Mouse (Mus musculus): ENCODE data around the gene Etnk2.

The Etnk2 gene

GRCm38 (mm10) chr1:133370352-133370751 is 7.0 kb downstream of the Etnk2 start:
- no peak for TF ChIP-seq POU5F1 (IDR thresholded peaks at IDR 0.05; ENCODE audit: borderline replicate concordance, low read length)
- no peak for TF ChIP-seq NANOG (IDR thresholded peaks at IDR 0.05; ENCODE audit: borderline replicate concordance, low read length)
- no peak for TF ChIP-seq CTCF (conservative IDR thresholded peaks at IDR 0.05; ENCODE audit: low read length)
- peaks cover 14% of the 10 kb centered on the region for H3K27me3 ChIP-seq (ENCODE audit: insufficient read depth, low read length)
- H3K9me3 ChIP-seq (ENCODE audit: low read length) = no peaks in the 10 kb centered on the region
- H3K4me1 ChIP-seq (replicated peaks; ENCODE audit: low read depth, low read length) = peaks cover 58% of the 10 kb centered on the region
- H3K4me3 ChIP-seq (replicated peaks; ENCODE audit: low read length) = no peak overlapping the region
- H3K36me3 ChIP-seq (ENCODE audit: insufficient read depth, low read length) = 0 out of 2 replicates have a peak, but pooled peaks cover 2% of the 10 kb centered on the region

DNA sequence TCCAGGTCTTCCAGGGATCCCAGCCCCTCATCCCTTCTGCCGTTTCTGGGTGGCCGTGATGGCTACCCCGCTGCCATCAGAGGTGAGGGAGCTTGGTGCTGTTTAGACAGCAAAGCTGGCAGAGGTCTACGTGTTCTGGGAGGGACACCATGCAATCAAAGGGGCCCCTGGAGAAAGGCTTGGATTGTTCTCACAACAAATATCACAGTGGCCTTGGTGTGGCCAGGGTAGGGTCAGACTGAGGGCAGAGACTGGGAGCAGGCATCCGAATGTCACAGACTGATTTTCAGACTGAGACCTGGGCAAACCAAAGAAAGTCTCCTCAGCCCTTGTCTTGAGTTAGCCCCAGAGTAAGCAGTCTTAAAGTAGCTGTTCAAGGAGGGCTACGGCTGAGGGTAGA is 8.1 kb downstream of the Etnk2 start:
- no peak for TF ChIP-seq NANOG (IDR thresholded peaks at IDR 0.05; ENCODE audit: borderline replicate concordance, low read length)
- no peak for TF ChIP-seq POU5F1 (IDR thresholded peaks at IDR 0.05; ENCODE audit: borderline replicate concordance, low read length)
- TF ChIP-seq CTCF (conservative IDR thresholded peaks at IDR 0.05; ENCODE audit: low read length) = no peak
- Histone ChIP-seq H3K4me1 (replicated peaks; ENCODE audit: low read depth, low read length) (peaks cover 53% of the 10 kb centered on the region), H3K27me3 (ENCODE audit: insufficient read depth, low read length) (peaks cover 3% of the 10 kb centered on the region; the same call in 1 of the 2 replicates), H3K9me3 (ENCODE audit: low read length) (no peaks in the 10 kb centered on the region), H3K4me3 (replicated peaks; ENCODE audit: low read length) (no peak overlapping the region), H3K36me3 (ENCODE audit: insufficient read depth, low read length) (no peaks in the 10 kb centered on the region)

DNA sequence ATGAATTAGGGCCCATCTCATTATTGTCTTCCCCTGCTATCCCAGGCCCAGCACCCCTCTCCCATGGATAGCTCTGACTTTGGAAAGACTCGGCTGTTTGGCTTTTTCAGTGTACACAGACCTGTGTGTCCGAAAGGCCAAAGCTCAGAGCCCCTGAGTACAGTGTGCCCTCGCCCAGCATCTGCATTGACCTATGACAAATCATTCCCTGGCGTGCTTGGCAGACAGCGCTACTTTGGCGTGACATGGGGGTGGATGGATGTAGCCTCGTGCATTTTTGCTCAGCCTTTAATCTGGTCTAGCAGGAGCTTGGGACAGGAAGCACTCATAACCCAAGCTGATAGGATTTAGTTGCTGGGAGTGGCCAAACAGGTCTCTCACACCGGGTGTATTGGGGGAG is 8.7 kb downstream of the Etnk2 start:
- no peak for TF ChIP-seq POU5F1 (IDR thresholded peaks at IDR 0.05; ENCODE audit: borderline replicate concordance, low read length)
- TF ChIP-seq NANOG (IDR thresholded peaks at IDR 0.05; ENCODE audit: borderline replicate concordance, low read length) = no peak
- TF ChIP-seq CTCF (conservative IDR thresholded peaks at IDR 0.05; ENCODE audit: low read length) = no peak
- Histone ChIP-seq H3K9me3 (ENCODE audit: low read length) (no peaks in the 10 kb centered on the region), H3K4me1 (replicated peaks; ENCODE audit: low read depth, low read length) (peaks cover 47% of the 10 kb centered on the region)

GRCm38 (mm10) chr1:133375696-133376346 is 12.4 kb downstream of the Etnk2 start:
- Histone ChIP-seq H3K4me1 (replicated peaks; ENCODE audit: low read depth, low read length) (peaks cover 40% of the 10 kb centered on the region), H3K36me3 (ENCODE audit: insufficient read depth, low read length) (no peaks in the 10 kb centered on the region), H3K4me3 (replicated peaks; ENCODE audit: low read length) (no peak overlapping the region), H3K9me3 (ENCODE audit: low read length) (no peaks in the 10 kb centered on the region), H3K27me3 (ENCODE audit: insufficient read depth, low read length) (no peaks in the 10 kb centered on the region)
- TF ChIP-seq NANOG (IDR thresholded peaks at IDR 0.05; ENCODE audit: borderline replicate concordance, low read length) (no peak), CTCF (conservative IDR thresholded peaks at IDR 0.05; ENCODE audit: low read length) (no peak), POU5F1 (IDR thresholded peaks at IDR 0.05; ENCODE audit: borderline replicate concordance, low read length) (no peak)

More for the DNA sequence above, 8.7 kb downstream of the Etnk2 start:
- Histone ChIP-seq H3K4me3 (replicated peaks; ENCODE audit: low read length) (no peak overlapping the region), H3K27me3 (ENCODE audit: insufficient read depth, low read length) (no peaks in the 10 kb centered on the region), H3K36me3 (ENCODE audit: insufficient read depth, low read length) (no peaks in the 10 kb centered on the region)

DNA sequence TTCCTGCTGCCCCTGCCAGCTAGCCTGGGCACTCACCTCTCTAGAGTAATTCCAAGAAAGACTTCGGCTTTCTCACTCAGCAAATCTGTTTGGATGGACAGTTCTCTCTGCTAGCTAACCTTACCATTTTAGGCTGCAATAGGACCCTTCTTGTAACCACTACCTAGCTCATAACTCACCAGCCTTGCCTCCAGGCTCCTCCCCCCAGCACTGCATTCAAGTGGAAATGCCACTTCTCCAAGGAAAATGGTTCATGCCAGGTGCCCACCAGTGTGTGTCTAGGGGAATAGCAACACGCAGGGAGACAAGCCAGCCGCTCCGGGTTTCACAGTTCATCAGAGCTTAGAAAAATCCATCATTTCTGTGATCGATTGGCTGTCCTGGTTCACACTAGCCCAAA is 14.2 kb downstream of the Etnk2 start:
- no peak for TF ChIP-seq POU5F1 (IDR thresholded peaks at IDR 0.05; ENCODE audit: borderline replicate concordance, low read length)
- no peak for TF ChIP-seq CTCF (conservative IDR thresholded peaks at IDR 0.05; ENCODE audit: low read length)
- TF ChIP-seq NANOG (IDR thresholded peaks at IDR 0.05; ENCODE audit: borderline replicate concordance, low read length) = no peak
- Histone ChIP-seq H3K27me3 (ENCODE audit: insufficient read depth, low read length) (no peaks in the 10 kb centered on the region), H3K4me1 (replicated peaks; ENCODE audit: low read depth, low read length) (peaks cover 43% of the 10 kb centered on the region), H3K36me3 (ENCODE audit: insufficient read depth, low read length) (peaks cover 1% of the 10 kb centered on the region), H3K9me3 (ENCODE audit: low read length) (no peaks in the 10 kb centered on the region), H3K4me3 (replicated peaks; ENCODE audit: low read length) (no peak overlapping the region)

DNA sequence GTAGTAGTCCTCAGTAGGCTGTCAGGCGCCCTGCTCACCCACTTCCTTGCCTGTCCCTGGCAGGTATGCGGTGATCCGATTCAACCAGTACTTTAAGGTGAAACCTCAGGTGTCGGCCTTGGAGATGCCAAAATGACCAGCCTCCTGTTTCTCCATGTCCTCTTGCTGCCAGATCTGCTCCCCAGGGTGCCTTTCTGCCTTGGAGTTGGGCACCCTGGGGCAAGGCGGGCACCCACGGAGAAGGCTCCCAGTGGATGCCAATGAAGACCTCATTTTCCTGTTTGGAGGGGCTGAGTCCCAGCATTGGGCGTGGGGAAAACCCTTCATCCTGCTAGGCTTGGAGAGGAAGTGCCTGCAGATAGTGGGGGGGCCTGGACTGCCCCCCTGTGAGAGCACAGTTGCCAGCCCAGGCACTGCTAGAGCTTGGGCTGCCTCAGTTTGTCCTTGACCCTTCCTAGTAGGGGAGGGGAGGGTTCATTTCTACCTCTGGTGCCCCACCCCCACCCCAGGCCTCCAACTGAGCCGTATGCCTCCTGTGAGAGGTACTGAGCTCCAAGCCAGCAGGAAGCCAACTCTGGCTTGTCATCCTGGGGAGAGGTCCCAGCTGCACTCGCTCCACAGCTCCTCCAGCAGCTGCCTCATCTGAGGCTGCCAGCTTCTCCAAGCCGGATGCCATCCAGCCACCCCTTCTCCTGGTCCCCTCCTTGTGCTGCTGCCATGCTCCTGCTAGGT is 16.0 kb downstream of the Etnk2 start:
- Histone ChIP-seq H3K36me3 (ENCODE audit: insufficient read depth, low read length) (peaks cover 18% of the 10 kb centered on the region), H3K27me3 (ENCODE audit: insufficient read depth, low read length) (no peaks in the 10 kb centered on the region), H3K9me3 (ENCODE audit: low read length) (no peaks in the 10 kb centered on the region), H3K4me3 (replicated peaks; ENCODE audit: low read length) (no peak overlapping the region), H3K4me1 (replicated peaks; ENCODE audit: low read depth, low read length) (peaks cover 54% of the 10 kb centered on the region)
- no peak for TF ChIP-seq POU5F1 (IDR thresholded peaks at IDR 0.05; ENCODE audit: borderline replicate concordance, low read length)
- TF ChIP-seq CTCF (conservative IDR thresholded peaks at IDR 0.05; ENCODE audit: low read length) = no peak
- no peak for TF ChIP-seq NANOG (IDR thresholded peaks at IDR 0.05; ENCODE audit: borderline replicate concordance, low read length)

GRCm38 (mm10) chr1:133379986-133380320 is 16.6 kb downstream of the Etnk2 start:
- TF ChIP-seq NANOG (IDR thresholded peaks at IDR 0.05; ENCODE audit: borderline replicate concordance, low read length) (no peak), CTCF (conservative IDR thresholded peaks at IDR 0.05; ENCODE audit: low read length) (no peak), POU5F1 (IDR thresholded peaks at IDR 0.05; ENCODE audit: borderline replicate concordance, low read length) (no peak)
- Histone ChIP-seq H3K4me3 (replicated peaks; ENCODE audit: low read length) (no peak overlapping the region), H3K27me3 (ENCODE audit: insufficient read depth, low read length) (no peaks in the 10 kb centered on the region), H3K4me1 (replicated peaks; ENCODE audit: low read depth, low read length) (peaks cover 58% of the 10 kb centered on the region), H3K9me3 (ENCODE audit: low read length) (no peaks in the 10 kb centered on the region), H3K36me3 (ENCODE audit: insufficient read depth, low read length) (peaks cover 23% of the 10 kb centered on the region)

DNA sequence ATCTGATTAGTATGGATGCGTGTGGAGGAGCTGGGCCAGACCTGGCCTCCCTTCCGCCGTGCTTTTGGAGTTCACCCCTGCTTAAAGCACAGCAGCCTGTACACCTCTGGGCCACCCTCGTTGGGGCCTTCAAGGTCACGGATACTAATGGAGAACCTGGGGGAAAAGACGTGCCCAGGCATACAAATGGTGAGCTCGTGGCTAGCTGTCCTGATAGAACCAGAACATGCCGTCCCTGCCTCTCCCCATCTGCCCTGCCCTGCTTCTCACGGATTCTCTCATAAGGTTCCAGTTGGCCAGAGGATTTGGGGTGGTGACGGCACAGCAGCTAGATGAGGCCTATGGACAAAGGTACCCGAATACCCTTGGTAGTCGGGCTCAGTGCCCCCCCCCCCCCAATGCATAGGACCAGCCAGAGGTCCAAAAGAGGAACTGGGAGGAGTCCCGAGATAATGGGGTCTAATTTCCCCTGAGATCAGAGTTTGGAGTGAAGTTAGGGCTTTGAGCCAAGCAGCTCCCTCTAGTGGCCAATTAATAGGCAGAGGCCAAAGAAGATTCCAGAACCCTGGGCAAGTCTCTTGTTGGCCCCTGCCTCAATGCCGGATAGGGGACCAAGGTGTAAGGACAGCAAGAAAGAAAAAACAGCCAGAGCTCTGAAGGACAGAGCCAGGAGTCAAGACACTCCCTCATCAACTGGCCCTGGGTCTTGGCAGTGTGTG is 17.1 kb downstream of the Etnk2 start:
- Histone ChIP-seq H3K9me3 (ENCODE audit: low read length) (no peaks in the 10 kb centered on the region), H3K4me3 (replicated peaks; ENCODE audit: low read length) (no peak overlapping the region), H3K36me3 (ENCODE audit: insufficient read depth, low read length) (peaks cover 29% of the 10 kb centered on the region), H3K4me1 (replicated peaks; ENCODE audit: low read depth, low read length) (peaks cover 64% of the 10 kb centered on the region), H3K27me3 (ENCODE audit: insufficient read depth, low read length) (no peaks in the 10 kb centered on the region)
- TF ChIP-seq NANOG (IDR thresholded peaks at IDR 0.05; ENCODE audit: borderline replicate concordance, low read length) (no peak), CTCF (conservative IDR thresholded peaks at IDR 0.05; ENCODE audit: low read length) (peak; percentile 58)

All from E14TG2a.4 (cell line).